Mouse (Mus musculus) cerebellum, postnatal 4 days (tissue): ENCODE measurements at regions not wholly inside any gene's neighbourhood (a gene's known extent, or its start where the extent isn't known, plus 50 kb on each side); places are given as distances from the start of the nearest gene placed in this dataset.

ENCODE experiments used
- DNase-seq, 2 experiments: peaks; one replicate each; pipeline ENCODE4 v3.0.0; 2022; ENCODE audit warnings: low spot score in 2 of 2, mixed read lengths in 1 of 2

DNA sequence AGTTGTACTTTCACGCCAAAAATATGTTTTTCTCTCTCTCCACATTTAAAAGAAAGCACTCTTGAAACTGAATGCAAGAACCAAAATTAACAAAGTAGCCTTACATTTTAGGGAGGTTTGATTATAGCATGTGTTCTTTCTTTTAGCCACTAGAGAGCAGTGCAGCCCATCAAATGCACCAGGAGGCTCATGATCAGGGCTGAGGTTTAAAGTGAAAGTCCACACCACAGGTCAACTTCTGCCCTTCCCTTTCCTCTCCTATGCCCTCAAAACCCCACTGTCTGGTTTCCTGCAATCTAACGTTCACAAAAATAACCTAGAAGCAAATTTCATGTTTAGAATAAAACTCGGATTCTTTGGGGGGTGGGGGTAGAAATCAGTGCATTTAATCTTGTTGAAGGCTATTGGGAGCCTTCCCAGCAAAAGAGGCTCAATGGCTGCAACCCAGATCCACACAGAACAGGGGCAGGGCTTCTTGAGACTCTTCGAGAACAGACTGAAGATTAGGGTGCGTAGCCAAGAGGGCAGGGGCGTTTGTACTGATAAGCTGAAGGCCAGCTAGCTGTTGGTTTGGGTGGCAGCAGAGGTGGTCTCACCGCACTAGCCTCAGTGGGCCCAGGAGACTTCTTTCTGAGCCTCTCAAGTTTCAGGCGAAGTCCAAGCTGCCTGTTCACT is 59.3 kb upstream of the Zfp770 start:
- DNase-seq: peak in 1 of 2 experiments; percentile 23

DNA sequence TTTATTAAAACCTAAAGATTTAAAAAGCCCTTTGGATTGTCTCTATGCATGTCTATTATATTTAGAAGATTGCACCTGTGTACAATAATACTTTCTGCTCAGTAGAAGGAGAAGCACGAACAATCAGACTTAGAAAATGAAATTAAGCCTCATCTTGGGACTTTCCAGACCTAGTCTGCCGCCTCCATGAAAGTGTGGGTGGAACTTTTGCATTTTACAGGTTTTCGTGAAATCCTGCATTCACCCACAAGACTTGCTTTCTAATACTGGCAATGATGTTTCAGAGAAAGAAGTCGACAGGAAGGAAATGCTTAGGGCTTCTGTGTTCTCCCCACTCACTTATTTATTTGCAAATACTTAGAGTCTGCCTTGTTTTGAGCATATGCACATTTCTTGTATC is 58.3 kb upstream of the Zfp770 start:
- DNase-seq: no peak
